Mouse (Mus musculus) lung, postnatal 25 days (tissue): ENCODE results near the gene Cog2.

Experiments
- DNase-seq: peaks from one replicate; pipeline ENCODE4 v3.0.0; 2022; ENCODE audit warnings: low spot score

Cog2 gene

DNA sequence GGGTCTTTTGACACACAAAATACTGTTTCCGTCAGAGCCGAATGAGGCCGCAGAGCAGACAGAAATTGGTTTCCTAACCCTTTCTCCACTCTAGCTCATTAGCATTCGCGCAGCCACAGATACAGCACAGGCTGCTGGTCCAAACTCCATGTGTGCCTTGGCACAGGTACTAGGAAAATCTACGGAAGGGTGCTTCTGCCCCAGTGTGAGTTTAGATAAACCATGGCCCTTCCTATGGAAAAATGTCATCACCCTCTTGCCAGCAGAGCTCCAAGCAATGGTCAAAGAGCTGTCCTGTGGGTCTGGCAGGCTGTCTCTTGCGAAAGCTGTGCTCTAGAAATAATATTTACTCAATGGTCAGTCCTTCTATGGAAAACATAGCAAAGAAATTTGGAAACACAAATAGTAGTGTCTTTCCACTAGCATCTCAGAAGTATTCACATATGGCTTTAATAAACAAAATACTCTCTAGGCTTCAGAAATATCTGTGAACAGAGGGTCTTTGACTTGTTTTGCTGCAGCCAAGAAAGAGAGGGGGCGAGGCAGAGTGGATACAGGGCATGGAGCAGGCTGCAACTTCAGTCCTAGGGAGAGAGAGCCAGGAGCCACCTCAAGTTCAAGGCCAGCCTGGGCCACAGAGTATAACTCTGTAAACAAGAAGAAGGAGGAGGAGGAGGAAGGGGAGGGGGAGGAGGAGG is 51.3 kb downstream of the Cog2 start:
- no peak for DNase-seq

DNA sequence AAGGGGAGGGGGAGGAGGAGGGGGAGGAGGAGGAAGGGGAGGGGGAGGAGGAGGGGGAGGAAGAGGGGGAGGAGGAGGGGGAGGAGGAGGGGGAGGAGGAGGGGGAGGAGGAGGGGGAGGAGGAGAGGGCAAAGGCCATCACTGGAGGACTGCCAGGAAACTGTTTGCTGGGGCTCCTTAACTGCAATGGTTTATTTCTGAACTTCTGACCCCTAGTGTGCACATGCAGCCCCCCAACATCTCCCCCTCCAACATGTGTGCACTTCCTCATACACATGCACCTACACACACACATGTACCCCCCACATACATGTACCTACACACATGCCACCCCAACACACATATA is 51.8 kb downstream of the Cog2 start:
- no peak for DNase-seq

- peak; percentile 88 for DNase-seq
Measured at GRCm38 (mm10) chr8:124573552-124574340, 53.2 kb downstream of the Cog2 start.

- no peak for DNase-seq
Measured at GRCm38 (mm10) chr8:124575811-124576210, 55.2 kb downstream of the Cog2 start, which contains the start of gene Capn9. Gene Capn9 (plus strand): TSS chr8:124576111.

- DNase-seq = peak; percentile 31
Measured at GRCm38 (mm10) chr8:124576751-124577150, 56.2 kb downstream of the Cog2 start.

GRCm38 (mm10) chr8:124585718-124586425 is 65.3 kb downstream of the Cog2 start:
- DNase-seq = peak; percentile 23

GRCm38 (mm10) chr8:124586556-124586955 is 66.0 kb downstream of the Cog2 start:
- no peak for DNase-seq

DNA sequence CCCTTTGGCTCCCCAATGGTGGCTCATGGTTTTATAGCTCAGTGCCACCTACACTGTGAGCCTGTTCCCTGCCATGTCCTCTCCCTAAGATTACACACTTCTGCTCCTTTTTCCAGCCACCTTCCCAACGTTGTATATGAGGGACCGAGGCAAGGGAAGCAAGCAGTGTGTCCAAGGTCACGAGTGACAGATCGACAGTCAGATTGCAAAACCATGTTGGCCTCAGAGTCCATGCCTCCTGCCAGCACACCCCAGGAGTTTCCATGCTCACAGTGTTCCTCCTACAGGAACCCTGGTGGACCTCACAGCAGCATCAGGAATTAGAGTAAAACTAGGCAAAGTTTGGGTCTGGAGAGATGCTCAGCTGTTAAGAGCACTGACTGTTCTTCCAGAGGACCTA is 68.8 kb downstream of the Cog2 start:
- DNase-seq = no peak
